Mouse (Mus musculus) left cerebral cortex, adult 11 months (tissue): ENCODE measurements at regions not wholly inside any gene's neighbourhood (a gene's known extent, or its start where the extent isn't known, plus 50 kb on each side); places are given as distances from the start of the nearest gene placed in this dataset.
A peak's percentile ranks its signal among the peaks of the same experiment; 100 is the strongest.
"Not testable (repeated sequence)": the region's sequence is repeated elsewhere in the genome, so short reads cannot be mapped to it uniquely, and the experiment has no call there.

Experiments used
- DNase-seq: peaks from one replicate; pipeline ENCODE4 v3.0.0; 2022; ENCODE audit warnings: low spot score

GRCm38 (mm10) chr11:14136142-14136541 lies 462.9 kb upstream of the Pom121l12 start:
- DNase-seq = no peak

- DNase-seq = not testable (repeated sequence)
Observed at GRCm38 (mm10) chr11:14142376-14142775, 456.7 kb upstream of the Pom121l12 start.

- DNase-seq = no peak
Observed at GRCm38 (mm10) chr11:14147639-14148038, 451.4 kb upstream of the Pom121l12 start.

- no peak for DNase-seq
Observed at GRCm38 (mm10) chr11:14159366-14159765, 439.7 kb upstream of the Pom121l12 start.

GRCm38 (mm10) chr11:14169478-14169877 lies 429.6 kb upstream of the Pom121l12 start:
- no peak for DNase-seq

- DNase-seq = no peak
Observed at GRCm38 (mm10) chr11:14174594-14174993, 424.5 kb upstream of the Pom121l12 start.

- peak; percentile 3 for DNase-seq
Observed at GRCm38 (mm10) chr11:14182020-14182419, 417.1 kb upstream of the Pom121l12 start.

GRCm38 (mm10) chr11:14182466-14182865 lies 416.6 kb upstream of the Pom121l12 start:
- no peak for DNase-seq

- no peak for DNase-seq
Observed at GRCm38 (mm10) chr11:14183258-14183968, 415.7 kb upstream of the Pom121l12 start.

- no peak for DNase-seq
Observed at GRCm38 (mm10) chr11:14195081-14195480, 404.0 kb upstream of the Pom121l12 start.
